Mouse (Mus musculus) hindbrain, embryonic 12.5 days (tissue): ENCODE measurements around the gene Xbp1. TPM values are rescaled to one million over a fixed set of nuclear protein-coding genes. Genes with fewer than 3 reads are reported as not detected.

Experiments used
- ATAC-seq: fragments of 200-750 bp; cut with Nextera tagmentation; 2 replicates; pipeline ENCODE4 v1.8.0; 2017; ENCODE audit warnings: moderate TSS enrichment; ENCODE audit not compliant: low FRiP score
- H3K27ac ChIP-seq: fragments of 300-500 bp; sonication (generic); 2 replicates; pipeline ENCODE4 v1.5.1; 2016; ENCODE audit warnings: mild to moderate bottlenecking
- H3K27me3 ChIP-seq: fragments of 300-500 bp; sonication (generic); 2 replicates; pipeline ENCODE4 v1.6.1; 2016; ENCODE audit warnings: mild to moderate bottlenecking
- H3K36me3 ChIP-seq: fragments of 300-500 bp; sonication (generic); 2 replicates; pipeline ENCODE4 v1.6.1; 2016; ENCODE audit warnings: mild to moderate bottlenecking
- H3K4me1 ChIP-seq: fragments of 300-500 bp; sonication (generic); 2 replicates; pipeline ENCODE4 v1.6.1; 2016
- H3K4me2 ChIP-seq: fragments of 300-500 bp; sonication (generic); replicated peaks from 2 replicates; pipeline ENCODE4 v1.6.1; 2016; ENCODE audit warnings: mild to moderate bottlenecking
- H3K4me3 ChIP-seq: fragments of 300-500 bp; sonication (generic); 2 replicates; pipeline ENCODE4 v1.5.1; 2016; ENCODE audit warnings: mild to moderate bottlenecking
- H3K9ac ChIP-seq: fragments of 300-500 bp; sonication (generic); 2 replicates; pipeline ENCODE4 v1.6.1; 2016; ENCODE audit warnings: mild to moderate bottlenecking, moderate library complexity
- H3K9me3 ChIP-seq: fragments of 300-500 bp; sonication (generic); replicated peaks from 2 replicates; pipeline ENCODE4 v1.6.1; 2016; ENCODE audit warnings: mild to moderate bottlenecking
- WGBS: fragments of 180-500 bp; shearing (Covaris S2); methylation state at CpG from one replicate; pipeline ENCODE4 v1.1.7; 2016; 5-methylcytosine and 5-hydroxymethylcytosine counted together
- polyA plus RNA-seq: library from polyadenylated mRNA; unstranded; fragments of >200 nt; fragmentation: Nextera tagmentation; extraction: Ambion mirVana; gene quantifications from 2 replicates; pipeline ENCODE4 v1.2.1, GENCODE M21; 2016

The Xbp1 gene
- polyA plus RNA-seq, 1 experiment from 2014 or later = 146 TPM

DNA sequence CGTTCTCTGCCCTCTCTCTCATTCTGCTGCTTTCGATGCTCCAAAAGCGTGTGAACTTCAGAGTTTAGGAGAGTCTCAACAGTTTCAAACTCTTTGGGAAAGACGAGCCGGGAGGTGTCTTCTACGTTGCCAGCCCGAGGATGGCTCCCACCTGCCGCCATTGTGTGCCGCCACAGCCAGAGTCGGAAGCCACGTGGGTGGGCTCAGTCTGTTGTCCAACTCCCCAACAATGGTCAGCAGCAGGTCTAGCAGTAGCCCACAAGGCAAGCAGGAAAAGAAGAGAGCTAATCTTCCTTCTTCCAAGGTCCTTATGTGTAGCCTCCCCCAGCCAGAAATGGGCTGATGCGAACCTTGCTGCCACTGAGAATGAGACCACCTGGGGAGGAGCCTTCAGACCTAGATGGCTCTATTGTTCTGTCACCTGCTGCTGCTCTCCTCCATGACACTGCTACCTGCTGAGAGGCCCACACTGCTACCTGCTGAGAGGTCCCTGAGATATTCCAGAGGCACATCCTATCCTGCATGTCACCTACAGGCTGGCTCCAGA lies 25.1 kb upstream of the Xbp1 start:
- no peaks in the 10 kb centered on the region for H3K27me3 ChIP-seq
- 62% methylated on average over 12 of the region's 12 CpGs for WGBS
- no peaks in the 10 kb centered on the region for H3K36me3 ChIP-seq
- H3K9me3 ChIP-seq = no peaks in the 10 kb centered on the region
- H3K4me2 ChIP-seq = no peak overlapping the region
- H3K27ac ChIP-seq = no peak overlapping the region
- H3K4me3 ChIP-seq = no peak overlapping the region
- ATAC-seq = no peak
- no peaks in the 10 kb centered on the region for H3K4me1 ChIP-seq
- no peak overlapping the region for H3K9ac ChIP-seq

DNA sequence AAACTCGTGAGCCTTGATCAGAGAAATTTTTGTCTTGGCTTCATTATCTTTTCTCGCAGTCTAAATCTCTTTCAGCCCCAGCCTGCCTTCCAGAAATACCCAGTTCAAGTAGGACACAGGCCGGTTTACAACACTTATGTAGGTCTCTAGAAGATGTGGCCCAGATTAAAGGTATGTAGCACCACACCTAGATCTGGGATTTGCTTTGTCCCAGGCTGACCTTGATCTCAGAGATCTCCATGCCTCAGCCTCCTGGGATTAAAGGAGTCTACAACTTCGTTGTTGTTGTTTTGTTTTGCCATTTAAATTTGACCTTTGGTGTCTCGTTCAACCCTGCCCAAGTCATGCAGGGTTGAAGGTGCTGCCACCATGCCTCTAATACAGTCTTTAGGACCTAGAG lies 24.6 kb upstream of the Xbp1 start:
- no peak overlapping the region for H3K4me3 ChIP-seq
- 80% methylated on average over 5 of the region's 5 CpGs for WGBS
- ATAC-seq = no peak

DNA sequence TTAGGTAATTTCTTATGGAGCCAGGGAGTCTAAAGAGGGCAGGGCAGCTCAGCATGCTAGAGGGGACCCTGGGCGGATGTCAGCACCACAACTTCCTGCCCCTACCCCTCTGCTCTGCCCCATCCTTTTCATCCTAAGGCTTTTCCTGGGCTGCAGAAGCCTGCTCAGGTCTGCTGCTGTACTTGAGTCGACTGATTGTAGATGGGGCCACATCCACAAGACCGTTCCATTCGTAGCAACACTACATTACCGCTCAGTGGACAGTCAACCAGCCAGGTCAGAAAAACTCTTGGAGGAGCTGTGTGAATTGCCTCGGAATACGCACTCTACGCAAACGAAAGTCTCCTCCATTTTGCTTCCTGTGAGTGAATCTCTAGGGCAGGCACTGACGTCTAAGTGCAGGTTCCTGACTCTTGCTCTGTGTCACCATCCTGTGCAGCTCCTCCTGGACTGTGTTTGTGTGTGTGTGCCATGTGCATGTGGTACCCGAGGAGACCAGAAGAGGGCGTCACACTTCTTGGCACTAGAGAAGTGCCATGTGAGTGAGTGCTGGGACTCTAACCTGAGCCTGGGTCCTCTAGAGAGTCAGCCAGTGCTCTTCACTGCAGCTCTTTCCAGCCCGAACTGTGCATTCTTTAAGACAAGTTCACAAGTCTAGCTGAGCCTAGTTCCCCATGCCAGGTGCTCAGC lies 23.8 kb upstream of the Xbp1 start:
- H3K27me3 ChIP-seq = no peaks in the 10 kb centered on the region
- no peak overlapping the region for H3K27ac ChIP-seq
- WGBS = 95% methylated on average over 13 of the region's 13 CpGs
- H3K4me1 ChIP-seq = no peaks in the 10 kb centered on the region
- no peaks in the 10 kb centered on the region for H3K36me3 ChIP-seq
- no peak overlapping the region for H3K4me2 ChIP-seq
- no peak overlapping the region for H3K9ac ChIP-seq
- H3K9me3 ChIP-seq = no peaks in the 10 kb centered on the region
- no peak overlapping the region for H3K4me3 ChIP-seq
- no peak for ATAC-seq

More for the DNA sequence above, 24.6 kb upstream of the Xbp1 start:
- Histone ChIP-seq H3K27me3 (no peaks in the 10 kb centered on the region), H3K9me3 (no peaks in the 10 kb centered on the region), H3K4me1 (no peaks in the 10 kb centered on the region), H3K4me2 (no peak overlapping the region), H3K9ac (no peak overlapping the region), H3K27ac (no peak overlapping the region), H3K36me3 (no peaks in the 10 kb centered on the region)

DNA sequence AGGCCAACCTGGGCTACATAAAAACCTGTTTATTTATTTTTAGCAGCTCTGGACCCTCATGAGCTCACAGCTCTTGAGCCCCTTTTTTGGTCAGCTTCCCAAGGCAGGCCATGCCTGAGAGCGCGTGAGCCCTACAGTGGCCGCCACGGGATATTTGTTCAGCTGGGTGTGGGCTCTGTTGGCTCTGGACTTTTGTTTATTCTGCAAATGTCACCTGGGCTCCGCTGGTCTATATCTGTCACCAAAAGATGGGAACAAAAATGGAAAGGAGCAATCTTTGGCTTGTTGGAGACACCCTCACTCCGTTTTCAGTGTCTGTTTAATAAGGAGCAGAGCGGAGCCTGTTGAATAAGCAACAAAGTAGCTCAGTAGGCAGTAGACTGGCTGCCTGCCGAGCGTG lies 22.0 kb upstream of the Xbp1 start:
- H3K4me1 ChIP-seq = no peaks in the 10 kb centered on the region
- H3K27me3 ChIP-seq = no peaks in the 10 kb centered on the region
- no peak overlapping the region for H3K27ac ChIP-seq
- H3K4me3 ChIP-seq = no peak overlapping the region
- no peaks in the 10 kb centered on the region; the same call in 1 of the 2 replicates for H3K9me3 ChIP-seq
- H3K36me3 ChIP-seq = no peaks in the 10 kb centered on the region
- H3K4me2 ChIP-seq = no peak overlapping the region
- ATAC-seq = no peak
- no peak overlapping the region for H3K9ac ChIP-seq
- WGBS = 72% methylated on average over 9 of the region's 9 CpGs

DNA sequence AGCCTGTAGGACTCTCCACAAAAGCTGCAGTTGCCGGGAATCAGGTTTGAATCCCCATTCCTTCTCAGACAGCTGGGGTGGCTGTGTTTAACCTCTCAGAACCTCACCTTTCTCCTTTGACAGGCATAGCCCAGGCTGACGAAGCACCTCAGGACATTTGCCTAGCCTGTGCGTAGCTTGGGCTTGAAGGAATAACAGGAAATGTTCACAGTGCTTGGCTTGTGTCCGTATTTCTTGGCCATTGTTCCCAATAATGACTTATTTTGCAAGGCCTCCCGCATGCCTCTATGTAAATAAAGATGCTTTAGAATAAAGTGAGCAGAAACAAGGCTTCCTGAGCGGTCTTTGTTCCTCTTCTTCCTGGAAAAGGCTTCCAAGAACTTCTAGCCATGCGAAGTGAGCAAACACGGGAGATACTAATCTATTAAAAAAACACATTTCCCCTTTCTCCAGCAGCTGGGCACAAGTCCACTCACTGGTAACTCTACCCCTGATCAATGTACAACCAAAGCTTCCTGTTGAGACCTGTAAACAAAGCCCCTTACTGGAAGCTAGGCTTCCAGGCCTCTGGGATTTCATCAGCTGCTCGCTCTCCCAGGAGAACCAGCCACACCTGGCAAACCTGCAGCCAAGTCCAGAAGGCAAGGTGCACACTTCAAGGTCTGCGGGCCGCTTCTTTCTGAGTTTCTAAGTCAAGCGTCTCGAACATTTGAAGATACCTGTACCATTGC lies 21.4 kb upstream of the Xbp1 start:
- no peak for ATAC-seq
- no peak overlapping the region for H3K27ac ChIP-seq
- H3K9ac ChIP-seq = no peak overlapping the region
- no peaks in the 10 kb centered on the region for H3K27me3 ChIP-seq
- no peaks in the 10 kb centered on the region; the same call in 1 of the 2 replicates for H3K9me3 ChIP-seq
- H3K4me2 ChIP-seq = no peak overlapping the region
- H3K4me3 ChIP-seq = no peak overlapping the region
- no peaks in the 10 kb centered on the region for H3K36me3 ChIP-seq
- H3K4me1 ChIP-seq = no peaks in the 10 kb centered on the region
- 78% methylated on average over 13 of the region's 13 CpGs for WGBS

DNA sequence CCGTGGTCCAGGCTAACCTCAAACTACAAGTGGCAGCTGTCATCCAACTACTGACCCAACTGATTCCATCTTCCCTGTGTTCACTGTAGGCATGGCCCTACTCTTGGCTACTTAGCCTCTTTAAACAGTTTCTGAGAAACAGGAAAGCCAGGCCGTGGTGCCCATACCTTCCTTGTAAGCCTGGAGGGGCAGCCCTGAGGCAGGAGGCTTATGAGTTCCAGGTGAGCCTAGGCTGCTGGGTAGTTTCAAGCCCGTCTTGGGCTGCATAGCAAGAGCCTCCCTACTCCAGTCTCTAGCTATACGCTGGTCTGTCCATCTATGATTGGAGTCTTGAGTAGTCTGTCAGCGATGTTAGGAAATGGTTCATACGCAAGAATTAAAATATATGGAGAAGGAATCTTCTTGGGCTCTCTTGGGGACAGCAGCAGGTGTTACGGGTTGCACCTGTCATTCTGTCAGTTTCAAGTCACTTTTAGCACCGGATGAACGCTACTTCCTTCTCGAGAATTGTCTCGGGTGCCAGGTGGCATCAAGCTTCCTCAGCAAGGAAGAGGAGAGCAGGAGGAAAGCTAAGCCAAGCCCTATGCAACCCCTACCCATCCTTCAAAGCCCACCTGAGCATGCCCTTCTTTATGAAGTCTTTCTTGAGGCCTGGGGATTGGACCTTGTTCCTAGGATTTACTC lies 20.4 kb upstream of the Xbp1 start:
- Histone ChIP-seq H3K4me1 (no peaks in the 10 kb centered on the region), H3K36me3 (no peaks in the 10 kb centered on the region), H3K9ac (no peak overlapping the region), H3K4me2 (no peak overlapping the region), H3K9me3 (no peaks in the 10 kb centered on the region; the same call in 1 of the 2 replicates), H3K27ac (no peak overlapping the region), H3K27me3 (no peaks in the 10 kb centered on the region), H3K4me3 (no peak overlapping the region)
- ATAC-seq = no peak
- WGBS = 93% methylated on average over 11 of the region's 11 CpGs

DNA sequence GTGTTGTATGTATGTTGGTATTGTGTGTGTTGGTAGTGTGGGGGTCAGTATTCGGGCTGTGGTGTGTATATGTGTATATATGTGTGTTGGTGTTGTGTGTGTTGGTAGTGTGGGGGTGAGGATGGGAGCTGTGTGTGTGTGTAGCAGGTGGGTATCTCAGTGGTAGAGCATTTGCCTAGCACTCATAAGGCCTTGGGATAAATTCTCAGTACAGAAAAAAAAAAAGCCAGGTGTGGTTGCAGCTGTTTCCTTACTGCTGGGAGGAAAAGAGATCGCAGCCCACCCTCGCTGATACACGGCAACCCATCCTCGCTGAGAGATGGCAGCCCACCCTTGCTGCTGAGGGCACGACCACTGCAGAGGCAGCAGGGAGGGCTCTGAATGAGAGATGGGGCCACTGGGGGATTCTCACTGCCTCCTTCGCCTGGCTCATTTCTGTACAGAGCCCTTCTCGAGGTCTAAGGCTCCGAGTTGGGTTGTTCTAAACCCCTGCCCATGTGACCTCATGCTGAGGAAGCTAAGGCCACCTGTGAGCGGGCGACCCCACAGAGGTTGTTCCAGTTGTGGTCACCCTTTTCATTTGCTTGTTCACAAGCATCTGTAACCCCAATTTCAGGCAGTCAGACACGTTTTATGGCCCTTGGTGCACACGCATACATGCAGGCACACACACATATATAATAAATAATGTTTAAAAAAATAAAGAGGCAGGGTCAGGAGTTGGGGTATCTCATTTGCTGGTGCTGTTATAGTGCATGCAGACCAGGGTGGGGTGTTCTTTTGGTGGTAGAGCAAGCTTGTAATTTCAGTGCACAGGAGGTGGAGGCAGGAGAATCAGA lies 19.3 kb upstream of the Xbp1 start:
- no peak for ATAC-seq
- no peaks in the 10 kb centered on the region for H3K27me3 ChIP-seq
- H3K27ac ChIP-seq = no peak overlapping the region
- H3K4me1 ChIP-seq = 0 out of 2 replicates have a peak, but pooled peaks cover 3% of the 10 kb centered on the region
- no peaks in the 10 kb centered on the region; the same call in 1 of the 2 replicates for H3K9me3 ChIP-seq
- H3K36me3 ChIP-seq = no peaks in the 10 kb centered on the region
- no peak overlapping the region for H3K9ac ChIP-seq
- no peak overlapping the region for H3K4me2 ChIP-seq
- no peak overlapping the region for H3K4me3 ChIP-seq
- WGBS = 82% methylated on average over 13 of the region's 13 CpGs

DNA sequence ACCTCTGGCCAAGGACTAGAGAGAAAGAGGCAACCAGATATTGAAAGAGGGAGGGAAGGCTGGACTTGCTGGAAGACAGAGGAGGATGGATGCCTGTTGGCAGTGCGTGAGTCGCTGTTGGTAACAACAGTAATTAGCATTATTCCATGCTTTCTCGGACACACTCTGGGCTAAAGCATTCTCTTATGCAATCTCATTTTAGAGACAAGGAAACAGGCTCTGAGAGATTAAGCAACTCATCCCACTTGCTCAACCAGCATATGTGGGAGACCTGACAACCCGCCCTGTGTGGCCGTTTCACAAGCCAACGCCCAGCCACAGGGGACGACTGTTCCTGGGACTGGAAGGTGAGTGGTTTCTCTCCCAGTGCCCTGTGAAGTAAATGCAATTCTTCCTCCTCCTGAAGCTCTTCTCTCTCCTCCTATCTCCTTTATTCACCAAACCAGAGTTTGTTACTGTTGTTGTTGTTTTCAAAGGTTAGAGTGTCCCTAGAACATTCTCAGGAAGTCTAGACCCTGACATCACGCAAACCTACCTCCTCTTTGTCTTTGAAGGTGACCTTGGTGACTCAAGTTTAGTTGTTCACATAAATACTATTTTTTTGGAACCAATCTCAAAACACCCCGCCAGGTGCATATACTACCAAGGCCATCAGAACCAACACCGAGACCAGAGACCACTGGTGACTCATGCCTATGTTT lies 18.0 kb upstream of the Xbp1 start:
- no peak for ATAC-seq
- H3K4me1 ChIP-seq = 0 out of 2 replicates have a peak, but pooled peaks cover 3% of the 10 kb centered on the region
- no peaks in the 10 kb centered on the region for H3K27me3 ChIP-seq
- no peak overlapping the region for H3K9ac ChIP-seq
- no peaks in the 10 kb centered on the region for H3K36me3 ChIP-seq
- H3K9me3 ChIP-seq = no peaks in the 10 kb centered on the region; the same call in 1 of the 2 replicates
- H3K27ac ChIP-seq = no peak overlapping the region
- no peak overlapping the region for H3K4me3 ChIP-seq
- no peak overlapping the region for H3K4me2 ChIP-seq
- WGBS = 88% methylated on average over 10 of the region's 10 CpGs

DNA sequence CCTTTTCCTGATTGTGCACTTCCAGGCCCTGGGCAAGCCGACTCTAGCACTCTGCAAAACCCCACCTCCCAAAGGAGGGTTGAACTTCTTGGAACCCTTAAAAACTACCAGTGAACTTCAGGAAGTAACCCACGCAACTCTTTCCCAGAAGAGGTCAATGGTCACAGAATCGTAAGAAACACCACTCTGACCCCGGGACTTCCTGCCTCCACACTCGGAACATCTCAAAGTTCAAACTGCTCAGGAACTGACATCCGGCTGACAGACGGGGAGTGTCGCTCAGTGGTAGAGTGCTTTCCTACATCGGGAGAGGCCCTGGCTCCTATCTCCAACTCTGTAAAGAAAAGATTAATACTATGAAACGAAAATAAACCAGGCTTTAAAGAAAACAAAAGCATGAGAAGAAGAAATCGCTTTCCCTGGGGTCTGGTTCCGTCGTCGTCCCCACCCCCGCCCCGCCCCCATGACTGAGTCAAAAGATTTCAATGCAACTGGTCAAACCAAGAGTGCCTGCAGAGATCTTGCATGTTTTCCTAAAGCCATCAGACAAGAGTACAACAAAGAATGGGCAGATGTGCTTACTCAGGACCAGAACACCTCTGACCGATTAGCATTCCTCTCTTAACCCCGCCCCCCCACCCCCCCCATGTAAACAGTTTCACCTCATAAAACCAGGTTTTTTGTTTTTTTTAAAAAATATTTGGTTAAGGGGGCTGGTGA lies 14.4 kb upstream of the Xbp1 start:
- no peak overlapping the region for H3K4me3 ChIP-seq
- H3K36me3 ChIP-seq = no peaks in the 10 kb centered on the region
- ATAC-seq = no peak
- no peaks in the 10 kb centered on the region; the same call in 1 of the 2 replicates for H3K9me3 ChIP-seq
- 0 out of 2 replicates have a peak, but pooled peaks cover 3% of the 10 kb centered on the region for H3K4me1 ChIP-seq
- H3K4me2 ChIP-seq = peak overlapping the region; percentile 27; the same call in 1 of the 2 replicates
- WGBS = 27% methylated on average over 18 of the region's 18 CpGs
- H3K27me3 ChIP-seq = no peaks in the 10 kb centered on the region
- H3K9ac ChIP-seq = no peak overlapping the region
- H3K27ac ChIP-seq = no peak overlapping the region

DNA sequence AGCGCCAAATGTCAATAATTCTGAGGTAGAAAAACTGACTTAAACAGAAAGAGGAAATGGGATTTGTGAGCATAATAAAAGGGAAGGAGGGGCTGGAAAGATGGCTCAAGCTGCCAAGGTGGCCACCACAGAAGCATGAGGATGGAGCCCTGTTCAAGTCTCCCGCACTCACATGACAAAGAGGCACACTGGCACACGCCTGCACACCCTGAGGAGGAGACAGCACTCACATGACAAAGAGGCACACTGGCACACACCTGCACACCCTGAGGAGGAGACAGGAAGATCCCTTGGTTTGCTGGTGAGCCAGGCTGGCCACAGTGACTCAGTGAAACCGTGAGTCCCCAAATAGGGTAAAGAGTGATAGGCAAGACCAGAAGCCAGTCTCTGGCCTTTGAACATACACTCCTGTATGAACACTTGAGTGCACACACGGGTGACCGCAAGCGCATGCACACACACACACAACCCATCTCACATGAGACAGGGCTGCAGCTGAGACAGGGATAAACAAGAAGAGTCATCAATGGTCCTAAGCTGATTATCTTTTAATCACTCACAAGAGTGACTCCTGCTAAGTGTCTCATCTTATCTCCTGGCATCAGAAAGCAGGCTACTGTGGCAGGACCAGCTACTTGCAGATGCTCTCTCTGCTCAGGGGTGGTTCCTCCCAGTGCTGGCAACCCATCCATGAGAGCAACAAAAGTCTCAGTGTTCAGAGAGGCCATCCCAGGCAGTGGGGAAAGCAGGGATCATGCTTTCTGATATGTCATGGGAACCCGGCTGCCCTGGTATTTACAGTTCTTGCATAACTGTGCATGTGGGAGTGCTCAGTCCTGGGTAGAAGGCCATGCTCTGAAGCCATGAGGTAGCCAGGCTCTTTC lies 11.0 kb upstream of the Xbp1 start:
- no peaks in the 10 kb centered on the region for H3K9me3 ChIP-seq
- H3K9ac ChIP-seq = no peak overlapping the region
- H3K4me1 ChIP-seq = 0 out of 2 replicates have a peak, but pooled peaks cover 3% of the 10 kb centered on the region
- no peak overlapping the region for H3K4me3 ChIP-seq
- no peaks in the 10 kb centered on the region for H3K27me3 ChIP-seq
- no peak overlapping the region for H3K27ac ChIP-seq
- 87% methylated on average over 8 of the region's 8 CpGs for WGBS
- ATAC-seq = no peak
- no peaks in the 10 kb centered on the region for H3K36me3 ChIP-seq
- H3K4me2 ChIP-seq = no peak overlapping the region
